Mouse (Mus musculus) thymus, adult 2 months (tissue): ENCODE measurements around the gene Zfp9.

Experiments
- CTCF ChIP-seq: fragments of 200-500 bp; IDR thresholded peaks from 2 replicates; pipeline ENCODE4 v1.5.1; 2012; ENCODE audit warnings: mild to moderate bottlenecking, control low read depth, low read length, moderate library complexity, borderline replicate concordance; ENCODE audit not compliant: control insufficient read depth, poor library complexity, insufficient read depth; ENCODE audit errors: extremely low read depth
- POLR2A ChIP-seq: fragments of 200-500 bp; IDR thresholded peaks from 2 replicates; pipeline ENCODE4 v1.6.1; 2012; ENCODE audit warnings: mild to moderate bottlenecking, low read length, control low read depth, moderate library complexity; ENCODE audit not compliant: control insufficient read depth, poor library complexity, insufficient read depth; ENCODE audit errors: extremely low read depth

GRCm38 (mm10) chr6:118477875-118478785, 990 bp downstream of the Zfp9 start:
- no peak for TF ChIP-seq CTCF
- TF ChIP-seq POLR2A: no peak
